Mouse (Mus musculus) brain, embryonic 14.5 days (tissue): Measurements from ENCODE around the gene Adgrl2.

Experiments
- CTCF ChIP-seq: fragments of 200-500 bp; IDR thresholded peaks from 2 replicates; pipeline ENCODE4 v1.5.1; 2012; ENCODE audit warnings: inconsistent platforms, mild to moderate bottlenecking, moderate library complexity, borderline replicate concordance; ENCODE audit not compliant: insufficient read depth, insufficient read length; ENCODE audit errors: extremely low read depth
- POLR2A ChIP-seq: fragments of 200-500 bp; IDR thresholded peaks from 2 replicates; pipeline ENCODE4 v1.6.1; 2012; ENCODE audit warnings: mild to moderate bottlenecking, inconsistent platforms, borderline replicate concordance; ENCODE audit not compliant: poor library complexity, insufficient read depth, insufficient read length, severe bottlenecking; ENCODE audit errors: extremely low read depth

DNA sequence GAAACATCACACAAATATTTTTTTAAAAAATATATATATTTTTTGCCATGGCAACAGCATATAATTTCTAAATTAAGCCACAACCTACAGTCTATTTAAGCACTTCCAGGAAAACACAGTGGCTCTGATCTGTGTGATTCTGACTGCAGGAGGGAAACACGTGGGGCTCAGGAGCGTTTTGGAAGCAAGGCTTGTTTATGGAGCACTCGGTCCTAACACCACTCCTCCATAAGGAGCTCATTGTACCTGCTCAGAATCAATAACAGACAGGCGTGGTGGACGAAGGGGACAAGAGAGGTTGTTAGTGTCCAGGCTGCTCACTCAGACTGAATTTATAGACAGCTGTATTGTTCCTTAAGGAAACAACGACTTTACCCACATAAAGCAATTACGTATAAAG lies 128.5 kb downstream of the Adgrl2 start:
- TF ChIP-seq POLR2A: no peak
- no peak for TF ChIP-seq CTCF
